Mouse (Mus musculus) embryonic stem cell, embryonic (primary cell): ENCODE data around the gene Gm28374.

ENCODE experiments used
- CTCF ChIA-PET, 4 experiments: fragments of 300-600 bp in 2 of 4; fragments of 350-600 bp in 2 of 4; sonication (Branson Sonifier 250); formaldehyde crosslinking; loops; one replicate each; lab custom pipeline; 2022; ENCODE audit warnings: inconsistent platforms in 2 of 4; lab: Charles Lee
- POLR2A ChIA-PET, 4 experiments: fragments of 300-600 bp in 2 of 4; fragments of 350-600 bp in 2 of 4; sonication (Branson Sonifier 250); formaldehyde crosslinking; loops; one replicate each; lab custom pipeline; 2022; ENCODE audit warnings: antibody characterized with exemption in 4 of 4, inconsistent platforms in 1 of 4; lab: Charles Lee

Gm28374 gene

GRCm38 (mm10) chr19:6035966-6036585 is 46.0 kb downstream of the Gm28374 start:
- ChIA-PET POLR2A (interaction anchor here in 3 of 4 experiments (0.6 to 47.9 kb wide), 13 partner anchors 10 to 171 kb away, joined by 3 to 1520 read pairs (median 4); partner anchors contain the start of genes Syvn1 (in 3 of the 3), Znhit2 (in 2 of the 3), AC131692.1 (in 1 of the 3) and Capn1 (in 1 of the 3)), CTCF (interaction anchor here in 3 of 4 experiments (0.7 to 2.8 kb wide), 4 partner anchors 20 to 249 kb away, joined by 4 to 12 read pairs (median 5); partner anchors contain the start of gene Capn1 (in 1 of the 3))

GRCm38 (mm10) chr19:6030520-6031280 is 51.4 kb downstream of the Gm28374 start:
- ChIA-PET POLR2A (interaction anchor here in 3 of 4 experiments (0.5 to 3.2 kb wide), 28 partner anchors 7 to 343 kb away, joined by 3 to 37 read pairs (median 6); partner anchors contain the start of genes Capn1 (in 3 of the 3), Cdca5 (in 2 of the 3), Syvn1 (in 2 of the 3) and Zfpl1 (in 2 of the 3)), CTCF (interaction anchor here in 2 of 4 experiments (0.5 to 2.2 kb wide), 9 partner anchors 12 to 365 kb away, joined by 3 to 15 read pairs (median 7); partner anchors contain the start of gene Capn1 (in 1 of the 2))

DNA sequence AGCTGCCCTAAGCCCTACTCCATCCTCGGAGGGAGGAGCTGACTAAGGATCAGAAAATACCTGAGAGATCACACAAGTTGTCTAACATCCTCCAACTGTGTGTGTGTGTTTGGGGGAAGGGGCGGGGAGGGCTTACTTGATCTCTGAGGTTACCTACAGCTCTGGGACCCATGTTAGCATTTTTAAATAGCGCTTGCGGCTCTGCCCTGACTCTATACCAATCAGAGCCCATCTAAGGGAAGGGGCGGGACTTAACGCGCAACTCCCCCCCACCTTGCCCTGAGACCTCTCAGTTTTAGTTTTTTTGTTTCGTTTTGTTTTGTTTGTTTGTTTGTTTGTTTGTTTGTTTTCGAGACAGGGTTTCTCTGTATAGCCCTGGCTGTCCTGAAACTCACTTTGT is 52.6 kb downstream of the Gm28374 start:
- ChIA-PET POLR2A (interaction anchor here (0.6 to 3.2 kb wide), 35 partner anchors 8 to 1239 kb away, joined by 3 to 37 read pairs (median 3); partner anchors contain the start of genes Capn1 (in 3 of the 4), Cdca5 (in 2 of the 4), Snx15 (in 2 of the 4) and Syvn1 (in 2 of the 4)), CTCF (interaction anchor here (0.6 to 2.2 kb wide), 16 partner anchors 11 to 1088 kb away, joined by 3 to 10 read pairs (median 5); partner anchors contain the start of genes Capn1 (in 2 of the 4), Snx15 (in 1 of the 4) and Syvn1 (in 1 of the 4))

- ChIA-PET POLR2A (interaction anchor here in 3 of 4 experiments (0.6 to 3.2 kb wide), 20 partner anchors 9 to 1239 kb away, joined by 3 to 37 read pairs (median 4); partner anchors contain the start of genes Capn1 (in 3 of the 3), Cdca5 (in 2 of the 3), Zfpl1 (in 2 of the 3) and Znhit2 (in 2 of the 3)), CTCF (interaction anchor here (0.6 to 2.2 kb wide), 11 partner anchors 11 to 1089 kb away, joined by 3 to 7 read pairs (median 5); partner anchors contain the start of genes Snx15 (in 1 of the 4) and Syvn1 (in 1 of the 4))
These were observed 53.1 kb downstream of the Gm28374 start for GRCm38 (mm10) chr19:6028991-6029390.
